Comparison of ENCODE assay signal across 8 mouse cellular contexts in the genomic region with DNA sequence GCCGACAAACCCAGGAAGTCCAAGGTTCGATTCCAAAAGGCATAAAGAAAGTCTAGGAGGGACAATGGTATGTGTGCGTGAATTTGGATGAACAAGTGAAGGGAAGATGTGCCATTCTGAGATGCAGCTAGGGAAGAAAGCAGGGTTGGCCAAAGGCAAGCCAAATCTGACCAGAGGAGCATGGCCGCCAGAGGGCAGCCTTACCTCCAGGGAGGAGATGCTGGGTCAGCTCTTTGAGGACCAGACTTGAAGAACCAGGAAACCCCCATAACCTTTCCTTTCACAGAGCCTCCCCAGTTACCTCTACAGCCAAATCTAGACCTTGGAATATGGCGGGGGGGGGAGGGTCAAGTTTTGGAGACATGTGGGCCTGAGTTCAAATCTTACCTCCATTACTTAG.
DNase-seq lines count a peak whose midpoint lies in the region; ATAC-seq and TF ChIP-seq lines count a peak whose summit lies in the region.

No protein-coding gene starts in this region.

- in situ Hi-C loops in ES-E14 (cut with MboI; ENCODE audit: low sequenced_read_pairs in 2 of 2, unreplicated experiment in 2 of 2), result no loop called here

- 42% methylated on average over 5 of the region's 5 CpGs for WGBS in neural tube, embryonic 11.5 days

- intact Hi-C loops in heart, postnatal 36 days (cut with DNase I), result loop anchor here (1.0 kb wide), 1 partner anchor 92 kb away; no protein-coding TSS in a partner anchor

- H3K4me2 ChIP-seq in neural tube, embryonic 11.5 days (ENCODE audit: low read depth), result no peak overlapping the region

- no peak for ATAC-seq in neural tube, embryonic 11.5 days (ENCODE audit: insufficient read depth, low FRiP score, low TSS enrichment)
- ATAC-seq in erythroblast, adult 5-6 weeks (replicated peaks; ENCODE audit: low FRiP score, poor library complexity, severe bottlenecking), result no peak

- no peak overlapping the region for H3K4me3 ChIP-seq in ES-E14 (ENCODE audit: insufficient read depth in 1 of 2, low read depth in 1 of 2, low read length in 2 of 2, poor library complexity in 1 of 2, severe bottlenecking in 1 of 2)
- H3K4me3 ChIP-seq in neural tube, embryonic 11.5 days (ENCODE audit: low read depth, low read length), result no peak overlapping the region

- H3K27me3 ChIP-seq in neural tube, embryonic 11.5 days (ENCODE audit: control insufficient read depth, insufficient read depth, low read length), result no peaks in the 10 kb centered on the region

- H3K27ac ChIP-seq in ES-E14 (ENCODE audit: insufficient read depth, low read depth, low read length, poor library complexity, severe bottlenecking), result no peak overlapping the region
- H3K27ac ChIP-seq in neural tube, embryonic 11.5 days (ENCODE audit: low read depth, low read length), result no peak overlapping the region

- H3K4me1 ChIP-seq in ES-E14 (ENCODE audit: control insufficient read depth in 2 of 2, insufficient read depth in 2 of 2, low read length in 2 of 2, poor library complexity in 1 of 2), result no peaks in the 10 kb centered on the region
- no peaks in the 10 kb centered on the region for H3K4me1 ChIP-seq in neural tube, embryonic 11.5 days (ENCODE audit: control insufficient read depth, insufficient read depth, low read length)

- H3K9me3 ChIP-seq in ES-E14 (ENCODE audit: control insufficient read depth, insufficient read depth, low read depth, low read length), result no peaks in the 10 kb centered on the region
- no peaks in the 10 kb centered on the region for H3K9me3 ChIP-seq in neural tube, embryonic 11.5 days (ENCODE audit: control insufficient read depth, low read length)

- H3K36me3 ChIP-seq in ES-E14 (ENCODE audit: control insufficient read depth, insufficient read depth, low read length, poor library complexity, severe bottlenecking), result no peaks in the 10 kb centered on the region
- H3K36me3 ChIP-seq in neural tube, embryonic 11.5 days (ENCODE audit: control insufficient read depth, insufficient read depth, low read length), result no peaks in the 10 kb centered on the region

- no peak overlapping the region for H3K9ac ChIP-seq in ES-E14 (ENCODE audit: insufficient read depth, low read depth, low read length, poor library complexity, severe bottlenecking)
- no peak overlapping the region for H3K9ac ChIP-seq in neural tube, embryonic 11.5 days (ENCODE audit: low read length)

- DNase-seq in heart, postnatal 36 days, result peak; percentile 42 to 60
- DNase-seq in heart, adult 9 months (ENCODE audit: low spot score in 2 of 2), result no peak
- DNase-seq in 3T3-L1 (ENCODE audit: low read depth, low spot score) (peak; percentile 48), ES-E14 (ENCODE audit: low read depth, low spot score) (no peak)
- peak; percentile 83 to 92 for DNase-seq in cerebellum, postnatal 25 days
- DNase-seq in kidney, postnatal 25 days, result peak; percentile 54 to 67
- peak; percentile 72 for DNase-seq in neural tube, embryonic 11.5 days (ENCODE audit: low spot score)

TF ChIP-seq in ES-E14, 5 proteins besides CTCF, POLR2A, EP300 and RAD21:
- TF ChIP-seq ZC3H11A (IDR thresholded peaks at IDR 0.05; ENCODE audit: borderline replicate concordance, low read depth, low read length) (peak; percentile 16; the same call in 1 of the 2 replicates), MAFK (IDR thresholded peaks at IDR 0.05; ENCODE audit: insufficient read depth, low read depth, low read length) (peak; percentile 94), HCFC1 (IDR thresholded peaks at IDR 0.05; ENCODE audit: borderline replicate concordance, insufficient read depth, low read length) (no peak)

Comparison
In these comparisons a context has a peak if more than half of its experiments do, and no peak if none do; other contexts are left out.
1. DNase-seq: peak in heart, postnatal 36 days (2 of 2), 3T3-L1 (single experiment), cerebellum, postnatal 25 days (2 of 2), kidney, postnatal 25 days (2 of 2) and neural tube, embryonic 11.5 days (single experiment); none in heart, adult 9 months (0 of 2) and ES-E14 (single experiment).